Mouse (Mus musculus) forebrain, embryonic 15.5 days (tissue): ENCODE measurements at regions not wholly inside any gene's neighbourhood (a gene's known extent, or its start where the extent isn't known, plus 50 kb on each side); places are given as distances from the start of the nearest gene placed in this dataset.

Experiments used
- ATAC-seq: fragments of 200-750 bp; cut with Nextera tagmentation; replicated peaks from 2 replicates; pipeline ENCODE4 v1.8.0; 2017; ENCODE audit warnings: mild to moderate bottlenecking, moderate TSS enrichment, moderate library complexity
- H3K27ac ChIP-seq: fragments of 300-500 bp; sonication (generic); replicated peaks from 2 replicates; pipeline ENCODE4 v1.5.1; 2015; ENCODE audit warnings: mild to moderate bottlenecking, inconsistent platforms
- H3K27me3 ChIP-seq: fragments of 300-500 bp; sonication (generic); 2 replicates; pipeline ENCODE4 v1.6.1; 2015; ENCODE audit warnings: inconsistent platforms
- H3K36me3 ChIP-seq: fragments of 300-500 bp; sonication (generic); 2 replicates; pipeline ENCODE4 v1.6.1; 2015; ENCODE audit warnings: mild to moderate bottlenecking, inconsistent platforms
- H3K4me1 ChIP-seq: fragments of 300-500 bp; sonication (generic); 2 replicates; pipeline ENCODE4 v1.6.1; 2015; ENCODE audit warnings: inconsistent platforms
- H3K4me2 ChIP-seq: fragments of 300-500 bp; sonication (generic); replicated peaks from 2 replicates; pipeline ENCODE4 v1.6.1; 2015; ENCODE audit warnings: mild to moderate bottlenecking, inconsistent platforms
- H3K4me3 ChIP-seq: fragments of 300-500 bp; sonication (generic); 2 replicates; pipeline ENCODE4 v1.5.1; 2015; ENCODE audit warnings: mild to moderate bottlenecking, inconsistent platforms
- H3K9ac ChIP-seq: fragments of 300-500 bp; sonication (generic); replicated peaks from 2 replicates; pipeline ENCODE4 v1.6.1; 2015; ENCODE audit warnings: mild to moderate bottlenecking, inconsistent platforms
- H3K9me3 ChIP-seq: fragments of 300-500 bp; sonication (generic); 2 replicates; pipeline ENCODE4 v1.6.1; 2016; ENCODE audit warnings: inconsistent platforms
- WGBS: fragments of 180-500 bp; shearing (Covaris S2); methylation state at CpG from one replicate; pipeline ENCODE4 v1.1.7; 2015; ENCODE audit warnings: mixed read lengths; 5-methylcytosine and 5-hydroxymethylcytosine counted together

DNA sequence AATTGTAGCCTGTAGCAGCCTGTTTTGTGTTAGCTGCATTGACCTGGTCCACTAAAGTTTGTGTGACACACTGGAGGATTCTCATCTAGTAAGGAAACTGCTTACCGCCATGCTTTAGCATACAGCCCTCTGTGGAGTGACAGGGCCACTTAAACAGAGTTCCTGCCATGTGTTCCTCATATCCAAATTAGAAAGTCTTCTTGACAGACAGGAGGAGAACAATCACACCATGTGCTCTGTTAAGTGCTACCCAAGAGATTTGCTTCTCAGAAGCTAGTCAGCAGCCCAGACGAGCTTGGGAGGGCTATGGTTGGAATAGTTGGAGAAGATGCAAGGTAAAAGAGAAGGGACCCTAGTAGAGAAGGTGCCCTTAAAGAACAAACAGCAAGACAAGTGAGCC lies 369.6 kb downstream of the Fgf9 start:
- H3K9me3 ChIP-seq, result no peaks in the 10 kb centered on the region
- no peaks in the 10 kb centered on the region for H3K27me3 ChIP-seq
- ATAC-seq, result no peak
- no peaks in the 10 kb centered on the region for H3K36me3 ChIP-seq
- H3K4me2 ChIP-seq, result no peak overlapping the region
- H3K9ac ChIP-seq, result no peak overlapping the region
- 78% methylated on average over 2 of the region's 2 CpGs for WGBS
- no peak overlapping the region for H3K4me3 ChIP-seq
- H3K4me1 ChIP-seq, result no peaks in the 10 kb centered on the region
- no peak overlapping the region for H3K27ac ChIP-seq

- 89% methylated on average over 3 of the region's 3 CpGs for WGBS
- no peak overlapping the region for H3K4me2 ChIP-seq
These were observed 365.7 kb downstream of the Fgf9 start for GRCm38 (mm10) chr14:58436096-58436495.

GRCm38 (mm10) chr14:58426472-58426871 lies 356.1 kb downstream of the Fgf9 start:
- Histone ChIP-seq H3K27me3 (no peaks in the 10 kb centered on the region), H3K4me2 (no peak overlapping the region), H3K9me3 (no peaks in the 10 kb centered on the region), H3K9ac (no peak overlapping the region), H3K36me3 (no peaks in the 10 kb centered on the region), H3K4me1 (no peaks in the 10 kb centered on the region), H3K4me3 (no peak overlapping the region), H3K27ac (no peak overlapping the region)
- no peak for ATAC-seq
- 72% methylated on average over 6 of the region's 6 CpGs for WGBS

More at GRCm38 (mm10) chr14:58436096-58436495, 365.7 kb downstream of the Fgf9 start:
- no peak overlapping the region for H3K27ac ChIP-seq
- H3K4me3 ChIP-seq, result no peak overlapping the region
- no peak for ATAC-seq
- H3K4me1 ChIP-seq, result no peaks in the 10 kb centered on the region
- no peak overlapping the region for H3K9ac ChIP-seq
- no peaks in the 10 kb centered on the region for H3K9me3 ChIP-seq
- H3K36me3 ChIP-seq, result no peaks in the 10 kb centered on the region
- no peaks in the 10 kb centered on the region for H3K27me3 ChIP-seq

DNA sequence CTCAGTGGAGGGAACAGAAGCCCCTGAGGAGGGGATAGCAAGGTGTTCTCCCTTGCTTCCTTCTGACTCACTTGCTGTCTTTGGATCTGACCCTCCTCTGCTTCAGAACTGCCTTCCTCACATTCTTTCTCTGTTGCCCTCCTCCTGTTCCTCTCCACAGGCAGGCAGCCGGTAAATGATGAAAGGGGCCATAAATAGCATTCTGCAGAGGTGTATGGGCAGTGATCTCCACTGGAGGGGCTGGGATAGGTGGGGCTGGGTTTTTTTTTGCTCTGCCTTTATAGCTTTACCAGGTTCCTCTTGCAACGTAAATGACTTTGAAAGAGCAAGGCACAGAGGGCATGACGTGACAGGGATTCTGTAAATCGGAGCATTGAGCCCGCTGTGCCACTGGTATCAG lies 351.6 kb downstream of the Fgf9 start:
- Histone ChIP-seq H3K4me2 (no peak overlapping the region), H3K4me1 (no peaks in the 10 kb centered on the region), H3K27ac (no peak overlapping the region), H3K27me3 (no peaks in the 10 kb centered on the region), H3K4me3 (no peak overlapping the region), H3K9ac (no peak overlapping the region), H3K36me3 (no peaks in the 10 kb centered on the region), H3K9me3 (no peaks in the 10 kb centered on the region)
- 72% methylated on average over 5 of the region's 5 CpGs for WGBS
- no peak for ATAC-seq

DNA sequence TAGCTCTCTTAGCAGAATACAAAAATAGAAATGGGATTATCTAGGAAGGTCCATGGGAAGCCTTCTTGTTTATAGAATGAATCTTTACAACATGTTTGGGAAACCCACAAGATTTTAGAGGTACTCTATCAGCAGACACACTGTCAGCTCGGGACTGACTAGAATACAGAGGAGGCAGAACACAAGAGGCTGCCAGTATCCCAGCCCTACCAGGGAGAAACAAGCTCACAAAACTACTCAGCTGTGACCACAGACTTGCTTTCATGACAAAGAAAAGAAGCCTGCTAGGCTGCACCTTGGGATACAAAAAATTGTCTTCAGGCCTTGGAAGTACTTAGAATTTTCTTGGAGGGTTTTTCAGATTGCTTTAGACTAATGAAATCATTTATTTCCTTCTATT lies 347.2 kb downstream of the Fgf9 start:
- Histone ChIP-seq H3K4me3 (no peak overlapping the region), H3K4me1 (no peaks in the 10 kb centered on the region), H3K9me3 (no peaks in the 10 kb centered on the region), H3K9ac (no peak overlapping the region), H3K27ac (no peak overlapping the region), H3K36me3 (no peaks in the 10 kb centered on the region), H3K27me3 (no peaks in the 10 kb centered on the region), H3K4me2 (no peak overlapping the region)
- 22% methylated on average over 1 of the region's 1 CpGs for WGBS
- ATAC-seq, result no peak

- ATAC-seq, result no peak
- 91% methylated on average over 9 of the region's 9 CpGs for WGBS
These were observed 321.8 kb downstream of the Fgf9 start for GRCm38 (mm10) chr14:58392055-58392726.

GRCm38 (mm10) chr14:58390741-58391140 lies 320.4 kb downstream of the Fgf9 start:
- Histone ChIP-seq H3K4me2 (no peak overlapping the region), H3K9ac (no peak overlapping the region), H3K36me3 (no peaks in the 10 kb centered on the region), H3K4me3 (no peak overlapping the region), H3K4me1 (no peaks in the 10 kb centered on the region), H3K27me3 (no peaks in the 10 kb centered on the region), H3K27ac (no peak overlapping the region), H3K9me3 (no peaks in the 10 kb centered on the region)
- WGBS, result 93% methylated on average over 2 of the region's 2 CpGs
- no peak for ATAC-seq

More at GRCm38 (mm10) chr14:58392055-58392726, 321.8 kb downstream of the Fgf9 start:
- Histone ChIP-seq H3K9ac (no peak overlapping the region), H3K4me1 (no peaks in the 10 kb centered on the region), H3K9me3 (no peaks in the 10 kb centered on the region), H3K27me3 (no peaks in the 10 kb centered on the region), H3K27ac (no peak overlapping the region), H3K36me3 (no peaks in the 10 kb centered on the region), H3K4me3 (no peak overlapping the region), H3K4me2 (no peak overlapping the region)

GRCm38 (mm10) chr14:58387348-58388000 lies 317.1 kb downstream of the Fgf9 start:
- no peak overlapping the region for H3K4me3 ChIP-seq
- no peaks in the 10 kb centered on the region for H3K9me3 ChIP-seq
- no peak overlapping the region for H3K4me2 ChIP-seq
- no peak overlapping the region for H3K27ac ChIP-seq
- H3K36me3 ChIP-seq, result no peaks in the 10 kb centered on the region
- H3K4me1 ChIP-seq, result no peaks in the 10 kb centered on the region
- WGBS, result 66% methylated on average over 9 of the region's 9 CpGs
- H3K27me3 ChIP-seq, result no peaks in the 10 kb centered on the region
- ATAC-seq, result no peak
- no peak overlapping the region for H3K9ac ChIP-seq

- Histone ChIP-seq H3K36me3 (no peaks in the 10 kb centered on the region), H3K4me1 (no peaks in the 10 kb centered on the region), H3K9me3 (no peaks in the 10 kb centered on the region), H3K4me2 (no peak overlapping the region), H3K27ac (no peak overlapping the region), H3K27me3 (no peaks in the 10 kb centered on the region), H3K4me3 (no peak overlapping the region), H3K9ac (no peak overlapping the region)
- no peak for ATAC-seq
These were observed 304.7 kb downstream of the Fgf9 start for GRCm38 (mm10) chr14:58375056-58375455.

GRCm38 (mm10) chr14:58356824-58357223 lies 286.5 kb downstream of the Fgf9 start:
- Histone ChIP-seq H3K4me3 (no peak overlapping the region), H3K9me3 (no peaks in the 10 kb centered on the region), H3K4me1 (no peaks in the 10 kb centered on the region), H3K4me2 (no peak overlapping the region), H3K36me3 (no peaks in the 10 kb centered on the region), H3K27me3 (no peaks in the 10 kb centered on the region), H3K9ac (no peak overlapping the region), H3K27ac (no peak overlapping the region)
- ATAC-seq, result no peak
- whole genome bisulfite sequencing, result 65% methylated on average over 2 of the region's 2 CpGs

DNA sequence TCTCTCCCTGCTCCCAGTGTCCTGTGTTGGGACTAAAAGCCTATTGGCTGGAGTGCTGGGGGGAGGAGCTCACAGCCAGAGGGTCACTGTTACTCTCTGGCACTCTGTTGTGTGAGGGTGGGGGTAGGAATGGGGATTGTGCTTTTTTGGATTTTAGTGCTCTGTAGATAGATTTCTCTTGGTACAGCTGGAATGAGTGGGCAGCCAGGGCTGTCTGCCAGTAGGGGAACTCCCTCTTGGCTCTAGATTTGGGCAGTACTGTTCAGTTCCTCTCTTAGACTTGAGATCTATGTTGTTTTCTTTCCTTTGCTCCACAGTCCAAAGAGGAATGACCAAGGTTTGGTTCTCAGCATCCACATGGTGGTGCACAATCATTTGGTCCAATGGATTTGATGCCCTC lies 282.6 kb downstream of the Fgf9 start:
- no peak overlapping the region for H3K4me3 ChIP-seq
- no peak overlapping the region for H3K9ac ChIP-seq
- no peak for ATAC-seq
- no peak overlapping the region for H3K27ac ChIP-seq
- H3K4me1 ChIP-seq, result no peaks in the 10 kb centered on the region
- no peaks in the 10 kb centered on the region for H3K27me3 ChIP-seq
- no peaks in the 10 kb centered on the region for H3K9me3 ChIP-seq
- no peaks in the 10 kb centered on the region for H3K36me3 ChIP-seq
- no peak overlapping the region for H3K4me2 ChIP-seq

- Histone ChIP-seq H3K4me1 (no peaks in the 10 kb centered on the region), H3K4me2 (no peak overlapping the region), H3K4me3 (no peak overlapping the region), H3K36me3 (no peaks in the 10 kb centered on the region), H3K27me3 (no peaks in the 10 kb centered on the region), H3K27ac (no peak overlapping the region), H3K9ac (no peak overlapping the region), H3K9me3 (no peaks in the 10 kb centered on the region)
- 35% methylated on average over 14 of the region's 14 CpGs for WGBS
- no peak for ATAC-seq
These were observed 265.8 kb downstream of the Fgf9 start for GRCm38 (mm10) chr14:58336148-58336547.

GRCm38 (mm10) chr14:58323164-58323563 lies 252.8 kb downstream of the Fgf9 start:
- Histone ChIP-seq H3K27ac (no peak overlapping the region), H3K4me2 (no peak overlapping the region), H3K4me1 (no peaks in the 10 kb centered on the region), H3K9ac (no peak overlapping the region), H3K36me3 (no peaks in the 10 kb centered on the region), H3K9me3 (no peaks in the 10 kb centered on the region), H3K27me3 (no peaks in the 10 kb centered on the region), H3K4me3 (no peak overlapping the region)
- ATAC-seq, result no peak
- WGBS, result 88% methylated on average over 6 of the region's 6 CpGs
